Mouse (Mus musculus) megakaryocyte, embryonic 14.5 days (primary cell): ENCODE measurements around the gene Cx3cr1.

Experiments used
- FLI1 ChIP-seq: IDR thresholded peaks from 2 replicates; pipeline ENCODE4 v1.6.1; 2012; ENCODE audit warnings: low read length, inconsistent platforms, mixed read lengths
- GATA1 ChIP-seq: IDR thresholded peaks from 3 replicates; pipeline ENCODE4 v1.6.1; 2012; ENCODE audit warnings: mixed read lengths, low read length, inconsistent platforms, borderline replicate concordance

DNA sequence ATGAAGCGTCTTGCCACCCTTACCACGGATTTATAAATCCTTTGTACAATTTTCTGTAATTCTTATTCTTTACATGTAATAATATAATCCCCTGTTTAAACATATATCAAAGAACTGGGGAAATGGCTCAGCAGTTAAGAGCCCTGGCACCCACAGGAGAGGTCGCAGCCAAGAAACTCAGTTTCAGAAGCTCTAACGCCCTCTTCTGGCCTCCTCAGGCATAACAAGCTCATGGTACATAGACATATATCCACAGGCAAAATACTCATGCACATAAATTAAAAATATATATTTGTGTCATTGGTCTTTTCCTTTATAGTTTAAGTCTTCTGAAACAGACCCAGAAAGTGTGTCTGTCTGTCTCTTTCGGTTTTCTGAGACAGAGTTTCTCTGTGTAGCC, 95.1 kb downstream of the Cx3cr1 start:
- no peak for TF ChIP-seq GATA1
- TF ChIP-seq FLI1 = no peak
